Mouse (Mus musculus) midbrain, postnatal 0 days (tissue): ENCODE results near the gene Slc22a18. TPM values are rescaled to one million over a fixed set of nuclear protein-coding genes. Genes with fewer than 3 reads are reported as not detected.
"Not testable (repeated sequence)": the region's sequence is repeated elsewhere in the genome, so short reads cannot be mapped to it uniquely, and the experiment has no call there.

Experiments used
- ATAC-seq: fragments of 200-750 bp; cut with Nextera tagmentation; 2 replicates; pipeline ENCODE4 v1.8.0; 2017; ENCODE audit warnings: moderate number of reproducible peaks, mild to moderate bottlenecking, moderate TSS enrichment, moderate library complexity; ENCODE audit not compliant: low FRiP score
- DNase-seq: peaks from one replicate; pipeline ENCODE4 v3.0.0-alpha.2; 2015; ENCODE audit warnings: low spot score
- H3K27ac ChIP-seq: fragments of 300-500 bp; sonication (generic); 2 replicates; pipeline ENCODE4 v1.5.1; 2014; ENCODE audit warnings: low read depth, mild to moderate bottlenecking, low read length, mixed read lengths
- H3K27me3 ChIP-seq: fragments of 300-500 bp; sonication (generic); 2 replicates; pipeline ENCODE4 v1.6.1; 2014; ENCODE audit warnings: low read length, control low read depth, mixed read lengths; ENCODE audit not compliant: insufficient read depth
- H3K36me3 ChIP-seq: fragments of 300-500 bp; sonication (generic); 2 replicates; pipeline ENCODE4 v1.6.1; 2014; ENCODE audit warnings: low read length, control low read depth, mixed read lengths; ENCODE audit not compliant: insufficient read depth
- H3K4me1 ChIP-seq: fragments of 300-500 bp; sonication (generic); 2 replicates; pipeline ENCODE4 v1.6.1; 2014; ENCODE audit warnings: mild to moderate bottlenecking, control low read depth, antibody characterized with exemption, low read length, mixed read lengths; ENCODE audit not compliant: insufficient read depth
- H3K4me2 ChIP-seq: fragments of 300-500 bp; sonication (generic); 2 replicates; pipeline ENCODE4 v1.6.1; 2014; ENCODE audit warnings: low read depth, mild to moderate bottlenecking, low read length, mixed read lengths; ENCODE audit not compliant: poor library complexity, severe bottlenecking
- H3K4me3 ChIP-seq: fragments of 300-500 bp; sonication (generic); 2 replicates; pipeline ENCODE4 v1.5.1; 2014; ENCODE audit warnings: low read depth, mild to moderate bottlenecking, low read length, moderate library complexity
- H3K9ac ChIP-seq: fragments of 300-500 bp; sonication (generic); replicated peaks from 2 replicates; pipeline ENCODE4 v1.6.1; 2014; ENCODE audit warnings: mild to moderate bottlenecking, low read length, moderate library complexity, mixed read lengths; ENCODE audit not compliant: poor library complexity, severe bottlenecking
- H3K9me3 ChIP-seq: fragments of 300-500 bp; sonication (generic); 2 replicates; pipeline ENCODE4 v1.6.1; 2016; ENCODE audit warnings: low read length, control low read depth
- CTCF ChIP-seq: IDR thresholded peaks from 2 replicates; pipeline ENCODE4 v1.5.1; 2016; ENCODE audit warnings: antibody characterized with exemption, mild to moderate bottlenecking
- WGBS: fragments of 180-500 bp; shearing (Covaris S2); extraction: QIAGEN DNeasy Blood & Tissue Kit; methylation state at CpG from one replicate; pipeline ENCODE4 v1.1.7; 2014; 5-methylcytosine and 5-hydroxymethylcytosine counted together
- polyA plus RNA-seq: library from polyadenylated mRNA; unstranded; fragments of >200 nt; fragmentation: Nextera tagmentation; extraction: Ambion mirVana; gene quantifications from 2 replicates; pipeline ENCODE4 v1.2.1, GENCODE M21; 2015
- total RNA-seq: library from RNA; depleted of rRNA; stranded (reverse); fragments of >200 nt; gene quantifications from 2 replicates; pipeline ENCODE4 v1.2.3, GENCODE M21; 2014

Slc22a18 gene
- total and polyA plus RNA-seq, 2 experiments from 2014 or later: 0.33 to 0.86 TPM

DNA sequence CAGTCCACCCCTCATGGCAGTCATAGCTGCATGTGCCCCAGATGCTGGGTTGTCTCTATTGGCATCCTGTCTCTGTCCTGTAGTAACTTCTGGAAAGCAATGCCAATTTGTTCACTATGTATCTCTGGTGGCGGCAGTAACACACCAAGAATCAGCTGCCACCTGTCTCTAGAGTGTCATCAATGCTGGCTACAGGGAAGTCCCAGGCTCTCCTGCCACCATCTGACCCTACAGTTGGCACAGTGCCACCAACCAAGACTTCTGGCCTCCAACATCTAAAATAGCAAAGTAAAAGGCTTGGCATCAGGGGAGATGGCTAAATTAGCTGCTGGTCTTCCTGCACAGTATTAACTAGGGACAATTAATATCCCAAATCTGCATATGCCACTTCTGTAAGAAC, 58.9 kb downstream of the Slc22a18 start:
- TF ChIP-seq CTCF: no peak
- Histone ChIP-seq H3K4me1 (no peaks in the 10 kb centered on the region), H3K4me3 (no peak overlapping the region), H3K27ac (no peak overlapping the region), H3K36me3 (peaks cover 66% of the 10 kb centered on the region), H3K9me3 (no peaks in the 10 kb centered on the region), H3K4me2 (no peak overlapping the region), H3K9ac (no peak overlapping the region), H3K27me3 (no peaks in the 10 kb centered on the region)
- ATAC-seq (no peak), DNase-seq (no peak)
- 91% methylated on average over 1 of the region's 1 CpGs for WGBS

DNA sequence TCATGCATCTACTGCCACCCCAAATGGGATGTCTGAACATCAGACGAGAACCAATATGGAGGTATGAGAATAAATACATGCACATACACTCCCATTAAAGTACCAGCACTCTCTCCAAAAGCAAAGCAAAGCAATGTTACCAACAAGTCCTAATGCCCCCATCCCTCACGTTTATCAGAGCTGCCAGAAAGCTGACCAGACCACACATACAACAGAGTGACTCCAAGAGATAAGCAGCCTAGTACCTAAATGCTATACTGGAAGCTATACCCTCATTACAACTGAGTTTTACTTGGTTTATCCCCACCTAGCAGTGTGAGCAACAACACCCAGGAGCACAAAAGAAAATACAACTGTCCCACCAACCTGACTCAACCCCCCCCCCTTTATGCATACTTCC, 59.7 kb downstream of the Slc22a18 start:
- Histone ChIP-seq H3K4me1 (no peaks in the 10 kb centered on the region), H3K27ac (no peak overlapping the region), H3K27me3 (no peaks in the 10 kb centered on the region), H3K4me3 (no peak overlapping the region), H3K36me3 (peaks cover 63% of the 10 kb centered on the region), H3K4me2 (no peak overlapping the region), H3K9me3 (no peaks in the 10 kb centered on the region), H3K9ac (no peak overlapping the region)
- WGBS: 86% methylated on average over 2 of the region's 2 CpGs
- no peak for TF ChIP-seq CTCF
- ATAC-seq (no peak), DNase-seq (no peak)

- 95% methylated on average over 3 of the region's 3 CpGs for WGBS
- no peak for DNase-seq
- no peaks in the 10 kb centered on the region for H3K9me3 ChIP-seq
- H3K27ac ChIP-seq: no peak overlapping the region
- no peak for ATAC-seq
- no peak for TF ChIP-seq CTCF
- H3K4me3 ChIP-seq: no peak overlapping the region
- H3K4me2 ChIP-seq: no peak overlapping the region
- no peaks in the 10 kb centered on the region for H3K4me1 ChIP-seq
- H3K9ac ChIP-seq: no peak overlapping the region
- no peaks in the 10 kb centered on the region for H3K27me3 ChIP-seq
- peaks cover 44% of the 10 kb centered on the region for H3K36me3 ChIP-seq
Observed at GRCm38 (mm10) chr7:143536251-143536650, 62.7 kb downstream of the Slc22a18 start.

DNA sequence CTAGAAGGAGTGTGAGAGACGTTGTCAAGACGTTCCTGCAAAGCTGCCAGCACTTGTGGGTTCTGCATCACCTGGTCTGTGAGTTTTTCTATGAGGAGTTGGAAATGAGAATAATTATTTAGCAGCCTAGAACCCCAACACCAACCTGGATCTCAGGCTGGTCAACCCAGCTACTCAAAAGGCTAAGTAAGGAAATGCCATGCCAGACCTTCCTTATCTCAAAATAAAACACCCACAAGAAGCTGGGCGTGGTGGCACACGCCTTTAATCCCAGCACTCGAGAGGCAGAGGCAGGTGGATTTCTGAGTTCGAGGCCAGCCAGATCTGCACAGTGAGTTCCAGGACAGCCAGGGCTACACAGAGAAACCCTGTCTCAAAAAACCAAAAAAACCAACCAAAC, 64.7 kb downstream of the Slc22a18 start:
- ATAC-seq, H3K9me3 ChIP-seq, DNase-seq, H3K27ac ChIP-seq, H3K4me1 ChIP-seq, H3K4me2 ChIP-seq, H3K9ac ChIP-seq, H3K27me3 ChIP-seq, H3K4me3 ChIP-seq: not testable (repeated sequence)
- 97% methylated on average over 6 of the region's 6 CpGs for WGBS
- H3K36me3 ChIP-seq: peaks cover 31% of the 10 kb centered on the region

DNA sequence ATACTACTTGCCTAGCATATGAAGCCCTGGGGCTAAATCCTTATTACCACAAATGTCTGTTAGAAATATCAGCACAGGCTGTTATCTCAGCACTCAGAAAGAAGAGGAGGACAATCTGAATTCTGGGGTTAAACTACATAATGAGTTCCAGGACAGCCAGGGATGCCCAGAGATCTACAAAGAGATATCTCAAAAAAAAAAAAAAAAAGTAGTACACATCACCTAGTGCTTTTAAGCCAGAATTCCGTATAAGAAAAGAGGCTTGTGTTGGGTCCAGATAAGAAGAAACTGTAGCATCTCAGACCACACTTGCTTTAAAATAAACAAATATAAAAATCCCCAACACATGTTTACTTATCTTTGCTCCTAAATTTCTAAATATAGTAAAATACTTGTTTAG, 65.1 kb downstream of the Slc22a18 start:
- TF ChIP-seq CTCF: no peak
- H3K9me3 ChIP-seq: no peaks in the 10 kb centered on the region
- H3K27me3 ChIP-seq: no peaks in the 10 kb centered on the region
- no peaks in the 10 kb centered on the region for H3K4me1 ChIP-seq
- ATAC-seq (no peak), DNase-seq (no peak)
- 68% methylated on average over 1 of the region's 1 CpGs for WGBS
- no peak overlapping the region for H3K4me2 ChIP-seq
- H3K27ac ChIP-seq: no peak overlapping the region
- no peak overlapping the region for H3K9ac ChIP-seq
- peaks cover 30% of the 10 kb centered on the region for H3K36me3 ChIP-seq
- H3K4me3 ChIP-seq: no peak overlapping the region

GRCm38 (mm10) chr7:143544368-143544767, 70.8 kb downstream of the Slc22a18 start:
- H3K9ac ChIP-seq: no peak overlapping the region
- DNase-seq (peak; percentile 10), ATAC-seq (no peak)
- TF ChIP-seq CTCF: peak; percentile 77
- H3K4me2 ChIP-seq: no peak overlapping the region
- no peaks in the 10 kb centered on the region for H3K9me3 ChIP-seq
- no peak overlapping the region for H3K4me3 ChIP-seq
- 0 out of 2 replicates have a peak, but pooled peaks cover 3% of the 10 kb centered on the region for H3K4me1 ChIP-seq
- 93% methylated on average over 2 of the region's 2 CpGs for WGBS
- H3K36me3 ChIP-seq: no peaks in the 10 kb centered on the region
- no peak overlapping the region for H3K27ac ChIP-seq
- H3K27me3 ChIP-seq: no peaks in the 10 kb centered on the region
